Mouse (Mus musculus): ENCODE measurements around the gene Sag. TPM values are rescaled to one million over a fixed set of nuclear protein-coding genes. Genes with fewer than 3 reads are reported as not detected.
"Not testable (repeated sequence)": the region's sequence is repeated elsewhere in the genome, so short reads cannot be mapped to it uniquely, and the experiment has no call there.

Sag gene
- polyA plus RNA-seq, 1 experiment from 2014 or later, result 0.68 TPM

DNA sequence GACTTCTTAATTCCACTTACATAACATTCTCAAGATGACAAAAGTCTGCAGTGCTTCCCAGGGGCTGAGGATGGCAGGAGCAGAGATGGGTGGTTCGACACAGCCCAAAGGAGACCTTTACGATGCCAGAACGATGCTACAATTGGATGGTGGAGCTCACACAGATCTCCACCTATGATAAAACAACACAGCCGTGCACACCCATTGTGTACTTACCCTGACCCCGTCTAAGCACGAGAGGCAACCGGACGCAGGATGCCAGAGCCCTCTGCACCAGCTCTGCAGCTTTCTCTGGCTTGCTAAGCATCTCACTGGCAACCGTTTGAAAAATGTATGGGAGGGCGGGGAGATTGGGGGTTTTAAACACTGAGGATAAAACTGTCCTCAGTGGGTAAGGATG is 8.6 kb downstream of the Sag start:
- no peaks in the 10 kb centered on the region for H3K4me1 ChIP-seq (replicated peaks; ENCODE audit: insufficient read depth, low read length)
- ATAC-seq (replicated peaks; ENCODE audit: low FRiP score, low read depth) (no peak), DNase-seq (ENCODE audit: low spot score) (no peak)
- H3K9me3 ChIP-seq (replicated peaks; ENCODE audit: low read length), result no peaks in the 10 kb centered on the region
- WGBS, result 63% methylated on average over 10 of the region's 10 CpGs
- H3K9ac ChIP-seq (ENCODE audit: low read depth, low read length), result no peak overlapping the region
- H3K27ac ChIP-seq, result no peak overlapping the region
- no peak overlapping the region for H3K4me2 ChIP-seq (ENCODE audit: low read length)
- no peaks in the 10 kb centered on the region for H3K27me3 ChIP-seq (ENCODE audit: insufficient read depth, low read length)
- H3K4me3 ChIP-seq (replicated peaks; ENCODE audit: low read depth, low read length), result no peak overlapping the region
- TF ChIP-seq CTCF (IDR thresholded peaks at IDR 0.05; ENCODE audit: low read depth), result no peak
- no peaks in the 10 kb centered on the region for H3K36me3 ChIP-seq (ENCODE audit: insufficient read depth, low read length)

DNA sequence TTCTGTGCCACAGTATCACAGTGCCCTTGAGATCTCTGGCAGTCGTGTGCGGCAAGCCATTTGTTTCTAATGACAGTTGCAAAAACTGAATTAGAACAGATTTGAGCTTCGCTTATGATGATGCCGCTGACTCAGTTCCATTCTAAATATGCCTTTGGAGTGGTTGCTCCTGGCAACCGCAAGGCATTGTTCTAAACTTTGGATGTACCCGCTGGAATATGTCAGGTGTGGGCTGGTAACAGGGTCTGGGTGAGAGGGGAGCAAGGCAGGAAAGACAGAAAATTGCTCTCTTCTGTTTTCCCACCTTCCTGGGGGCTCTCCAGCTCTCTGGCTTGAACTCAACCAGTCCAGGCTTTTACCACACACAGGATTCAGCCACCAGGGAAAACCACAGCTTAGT is 9.7 kb downstream of the Sag start:
- no peaks in the 10 kb centered on the region for H3K36me3 ChIP-seq (ENCODE audit: insufficient read depth, low read length)
- ATAC-seq (replicated peaks; ENCODE audit: low FRiP score, low read depth) (no peak), DNase-seq (ENCODE audit: low spot score) (no peak)
- TF ChIP-seq CTCF (IDR thresholded peaks at IDR 0.05; ENCODE audit: low read depth), result no peak
- H3K27me3 ChIP-seq (ENCODE audit: insufficient read depth, low read length), result no peaks in the 10 kb centered on the region
- 88% methylated on average over 6 of the region's 6 CpGs for WGBS
- H3K4me1 ChIP-seq (replicated peaks; ENCODE audit: insufficient read depth, low read length), result no peaks in the 10 kb centered on the region
- H3K27ac ChIP-seq, result no peak overlapping the region
- H3K4me3 ChIP-seq (replicated peaks; ENCODE audit: low read depth, low read length), result no peak overlapping the region
- H3K9ac ChIP-seq (ENCODE audit: low read depth, low read length), result no peak overlapping the region
- no peaks in the 10 kb centered on the region for H3K9me3 ChIP-seq (replicated peaks; ENCODE audit: low read length)
- no peak overlapping the region for H3K4me2 ChIP-seq (ENCODE audit: low read length)

DNA sequence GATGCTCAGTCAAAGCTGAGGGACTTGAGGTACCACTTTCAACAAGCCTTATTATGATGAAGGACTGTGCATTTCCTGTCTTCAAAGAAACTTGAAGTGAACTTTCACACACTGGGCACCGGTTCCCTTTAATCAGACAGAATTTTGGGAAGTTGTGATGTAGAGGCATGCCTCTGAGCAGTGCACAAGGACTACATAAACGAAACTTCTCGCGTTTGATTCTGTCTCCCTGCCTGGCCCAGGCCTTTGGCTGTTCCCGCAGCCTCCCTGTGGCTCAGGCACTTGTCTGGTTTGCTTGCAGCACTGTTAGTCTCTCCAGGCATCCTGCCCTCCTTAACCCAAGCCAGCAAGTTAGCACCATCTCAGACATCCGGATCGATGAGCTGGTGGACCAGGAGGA is 10.2 kb downstream of the Sag start:
- Histone ChIP-seq H3K4me1 (replicated peaks; ENCODE audit: insufficient read depth, low read length) (no peaks in the 10 kb centered on the region), H3K9me3 (replicated peaks; ENCODE audit: low read length) (no peaks in the 10 kb centered on the region), H3K27me3 (ENCODE audit: insufficient read depth, low read length) (no peaks in the 10 kb centered on the region), H3K27ac (no peak overlapping the region), H3K36me3 (ENCODE audit: insufficient read depth, low read length) (no peaks in the 10 kb centered on the region), H3K4me3 (replicated peaks; ENCODE audit: low read depth, low read length) (no peak overlapping the region), H3K9ac (ENCODE audit: low read depth, low read length) (no peak overlapping the region), H3K4me2 (ENCODE audit: low read length) (no peak overlapping the region)
- TF ChIP-seq CTCF (IDR thresholded peaks at IDR 0.05; ENCODE audit: low read depth), result no peak
- ATAC-seq (replicated peaks; ENCODE audit: low FRiP score, low read depth) (no peak), DNase-seq (ENCODE audit: low spot score) (no peak)
- 68% methylated on average over 7 of the region's 7 CpGs for WGBS

DNA sequence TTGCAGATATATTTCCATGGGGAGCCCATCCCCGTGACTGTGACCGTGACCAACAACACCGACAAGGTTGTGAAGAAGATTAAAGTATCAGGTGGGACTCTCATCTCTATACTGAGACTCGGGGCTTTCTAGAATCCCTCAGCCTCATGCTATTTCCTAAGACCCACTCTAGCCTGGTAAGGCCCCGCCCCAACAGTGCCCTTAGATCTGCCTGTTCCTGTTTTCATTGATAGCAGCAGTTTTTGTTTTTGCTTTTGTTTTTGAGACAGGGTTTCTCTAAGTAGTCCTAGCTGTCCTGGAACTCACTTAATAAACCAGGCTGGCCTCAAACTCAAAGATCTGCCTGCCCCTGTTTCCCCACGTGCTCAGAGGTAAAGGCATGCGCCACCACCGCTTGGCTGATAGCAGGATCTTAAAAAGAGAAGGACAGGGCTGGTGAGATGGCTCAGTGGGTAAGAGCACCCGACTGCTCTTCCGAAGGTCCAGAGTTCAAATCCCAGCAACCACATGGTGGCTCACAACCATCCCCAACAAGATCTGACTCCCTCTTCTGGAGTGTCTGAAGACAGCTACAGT is 21.0 kb downstream of the Sag start:
- Histone ChIP-seq H3K36me3 (ENCODE audit: insufficient read depth, low read length) (no peaks in the 10 kb centered on the region), H3K4me1 (replicated peaks; ENCODE audit: insufficient read depth, low read length) (no peaks in the 10 kb centered on the region), H3K4me2 (ENCODE audit: low read length) (no peak overlapping the region), H3K9ac (ENCODE audit: low read depth, low read length) (no peak overlapping the region), H3K27me3 (ENCODE audit: insufficient read depth, low read length) (no peaks in the 10 kb centered on the region), H3K4me3 (replicated peaks; ENCODE audit: low read depth, low read length) (no peak overlapping the region), H3K27ac (no peak overlapping the region), H3K9me3 (replicated peaks; ENCODE audit: low read length) (no peaks in the 10 kb centered on the region)
- DNase-seq (ENCODE audit: low spot score) (no peak), ATAC-seq (replicated peaks; ENCODE audit: low FRiP score, low read depth) (no peak)
- TF ChIP-seq CTCF (IDR thresholded peaks at IDR 0.05; ENCODE audit: low read depth), result no peak
- 90% methylated on average over 10 of the region's 10 CpGs for WGBS

DNA sequence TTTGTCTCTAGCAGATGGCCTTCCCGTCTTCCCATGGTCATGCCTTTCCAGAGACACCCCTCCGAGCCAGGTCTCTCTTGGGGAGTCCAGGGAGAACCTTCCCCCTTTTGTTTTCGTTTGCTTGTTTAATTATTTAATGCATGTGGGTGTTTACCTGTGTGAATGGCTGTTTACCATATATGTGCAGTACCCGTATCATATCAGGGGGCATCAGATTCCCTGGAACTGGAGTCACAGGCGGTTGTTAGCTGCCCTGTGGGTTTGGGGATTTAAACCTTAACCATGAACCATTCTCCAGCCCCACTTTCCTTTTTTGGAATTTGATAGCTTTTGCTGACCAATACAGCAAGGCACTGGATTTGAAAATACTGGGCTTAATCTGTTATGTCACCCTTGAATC is 21.8 kb downstream of the Sag start:
- no peak overlapping the region for H3K4me3 ChIP-seq (replicated peaks; ENCODE audit: low read depth, low read length)
- ATAC-seq (replicated peaks; ENCODE audit: low FRiP score, low read depth) (no peak), DNase-seq (ENCODE audit: low spot score) (no peak)
- H3K27me3 ChIP-seq (ENCODE audit: insufficient read depth, low read length), result no peaks in the 10 kb centered on the region
- no peak overlapping the region for H3K27ac ChIP-seq
- 89% methylated on average over 5 of the region's 5 CpGs for WGBS
- no peak overlapping the region for H3K4me2 ChIP-seq (ENCODE audit: low read length)
- no peaks in the 10 kb centered on the region for H3K9me3 ChIP-seq (replicated peaks; ENCODE audit: low read length)
- TF ChIP-seq CTCF (IDR thresholded peaks at IDR 0.05; ENCODE audit: low read depth), result no peak
- no peaks in the 10 kb centered on the region for H3K36me3 ChIP-seq (ENCODE audit: insufficient read depth, low read length)
- H3K4me1 ChIP-seq (replicated peaks; ENCODE audit: insufficient read depth, low read length), result no peaks in the 10 kb centered on the region
- H3K9ac ChIP-seq (ENCODE audit: low read depth, low read length), result no peak overlapping the region

DNA sequence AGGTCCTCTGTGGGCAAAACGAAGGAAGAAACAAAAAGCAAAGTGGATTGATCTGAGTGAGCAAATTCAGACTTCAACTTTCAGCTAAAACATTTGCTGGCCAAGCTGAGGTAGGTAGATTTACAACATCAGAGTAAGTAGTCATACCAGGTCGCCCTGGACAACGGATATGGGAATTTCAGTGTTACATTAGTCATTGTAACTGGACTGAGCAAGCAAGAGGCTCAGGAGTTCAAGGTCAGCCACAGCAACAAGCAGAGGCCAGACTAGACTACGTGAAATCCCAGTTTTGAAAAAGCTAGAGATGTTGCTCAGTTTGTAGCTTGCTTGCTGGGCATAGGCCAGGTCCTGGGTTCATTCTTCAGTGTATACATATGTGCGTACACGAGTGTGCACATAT is 22.5 kb downstream of the Sag start:
- H3K9ac ChIP-seq (ENCODE audit: low read depth, low read length), result no peak overlapping the region
- H3K4me3 ChIP-seq (replicated peaks; ENCODE audit: low read depth, low read length), result no peak overlapping the region
- H3K36me3 ChIP-seq (ENCODE audit: insufficient read depth, low read length), result no peaks in the 10 kb centered on the region
- ATAC-seq (replicated peaks; ENCODE audit: low FRiP score, low read depth) (no peak), DNase-seq (ENCODE audit: low spot score) (no peak)
- no peak overlapping the region for H3K4me2 ChIP-seq (ENCODE audit: low read length)
- TF ChIP-seq CTCF (IDR thresholded peaks at IDR 0.05; ENCODE audit: low read depth), result no peak
- no peaks in the 10 kb centered on the region for H3K27me3 ChIP-seq (ENCODE audit: insufficient read depth, low read length)
- no peaks in the 10 kb centered on the region for H3K4me1 ChIP-seq (replicated peaks; ENCODE audit: insufficient read depth, low read length)
- H3K27ac ChIP-seq, result no peak overlapping the region
- H3K9me3 ChIP-seq (replicated peaks; ENCODE audit: low read length), result no peaks in the 10 kb centered on the region
- WGBS, result 83% methylated on average over 6 of the region's 6 CpGs

DNA sequence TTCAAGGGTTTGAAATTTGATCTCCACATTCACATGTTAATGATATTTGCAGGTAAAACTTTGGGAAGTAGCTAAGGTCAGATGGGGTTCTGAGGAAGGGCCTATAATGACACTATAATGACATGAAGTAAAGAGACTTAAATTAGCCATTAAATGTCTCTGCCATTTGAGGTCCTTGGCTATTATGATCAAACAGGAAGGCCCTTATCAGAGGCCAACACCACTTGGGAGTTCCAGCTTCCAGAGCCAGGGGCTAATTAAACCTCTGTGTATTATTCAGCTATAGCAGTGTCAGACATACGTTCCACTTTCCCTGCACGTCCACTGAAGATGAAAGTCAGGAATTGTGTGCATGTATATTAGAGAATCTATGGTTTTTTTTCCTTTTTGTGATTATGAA is 23.0 kb downstream of the Sag start:
- 76% methylated on average over 2 of the region's 2 CpGs for WGBS

DNA sequence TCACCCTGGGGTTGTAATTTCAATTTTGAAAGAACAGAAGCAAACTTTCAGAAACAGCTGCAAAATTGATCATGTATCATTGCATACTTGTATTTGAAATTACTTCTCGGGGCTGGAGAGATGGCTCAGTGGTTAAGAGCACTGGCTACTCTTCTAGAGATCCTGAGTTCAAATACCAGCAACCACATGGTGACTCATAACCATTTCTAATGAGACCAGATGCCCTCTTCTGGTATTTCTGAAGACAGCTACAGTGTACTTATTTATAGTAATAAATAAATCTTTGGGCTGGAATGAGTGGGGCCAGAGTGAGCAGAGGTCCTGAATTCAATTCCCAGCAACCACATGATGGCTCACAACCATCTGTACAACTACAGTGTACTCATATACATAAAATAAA is 24.0 kb downstream of the Sag start:
- WGBS, result 78% methylated on average over 1 of the region's 1 CpGs
- ATAC-seq (replicated peaks; ENCODE audit: low FRiP score, low read depth); H3K9ac ChIP-seq (ENCODE audit: low read depth, low read length); H3K36me3 ChIP-seq (ENCODE audit: insufficient read depth, low read length); H3K27ac ChIP-seq; H3K4me1 ChIP-seq (replicated peaks; ENCODE audit: insufficient read depth, low read length); DNase-seq (ENCODE audit: low spot score); H3K4me2 ChIP-seq (ENCODE audit: low read length); H3K9me3 ChIP-seq (replicated peaks; ENCODE audit: low read length); H3K4me3 ChIP-seq (replicated peaks; ENCODE audit: low read depth, low read length); H3K27me3 ChIP-seq (ENCODE audit: insufficient read depth, low read length): not testable (repeated sequence)

More for the DNA sequence above, 23.0 kb downstream of the Sag start:
- Histone ChIP-seq H3K4me3 (replicated peaks; ENCODE audit: low read depth, low read length) (no peak overlapping the region), H3K9ac (ENCODE audit: low read depth, low read length) (no peak overlapping the region), H3K4me1 (replicated peaks; ENCODE audit: insufficient read depth, low read length) (no peaks in the 10 kb centered on the region), H3K4me2 (ENCODE audit: low read length) (no peak overlapping the region), H3K27ac (no peak overlapping the region), H3K27me3 (ENCODE audit: insufficient read depth, low read length) (no peaks in the 10 kb centered on the region), H3K36me3 (ENCODE audit: insufficient read depth, low read length) (no peaks in the 10 kb centered on the region), H3K9me3 (replicated peaks; ENCODE audit: low read length) (no peaks in the 10 kb centered on the region)
- TF ChIP-seq CTCF (IDR thresholded peaks at IDR 0.05; ENCODE audit: low read depth), result no peak
- no peak for DNase-seq (ENCODE audit: low spot score)
- no peak for ATAC-seq (replicated peaks; ENCODE audit: low FRiP score, low read depth)
